Mouse (Mus musculus) myocyte (in vitro differentiated cells): ENCODE results near the gene Tfam.

ENCODE experiments used
- CEBPB ChIP-seq: IDR thresholded peaks from 2 replicates; pipeline ENCODE4 v1.6.1; 2011; ENCODE audit warnings: mild to moderate bottlenecking, moderate library complexity; ENCODE audit not compliant: poor library complexity, insufficient read depth, severe bottlenecking
- E2F4 ChIP-seq: IDR thresholded peaks from one replicate; pipeline ENCODE4 v1.6.1; 2011; ENCODE audit warnings: mild to moderate bottlenecking, control low read depth, moderate library complexity; ENCODE audit not compliant: insufficient read depth
- MAX ChIP-seq: IDR thresholded peaks from one replicate; pipeline ENCODE4 v1.6.1; 2011; ENCODE audit warnings: low read depth, mild to moderate bottlenecking, control low read depth
- MYOD1 ChIP-seq, 3 experiments: IDR thresholded peaks; one replicate each; pipeline ENCODE4 v1.6.1; 2011; ENCODE audit warnings: control low read depth in 2 of 3, low read depth in 2 of 3, mild to moderate bottlenecking in 2 of 3, moderate library complexity in 1 of 3; ENCODE audit not compliant: insufficient read length in 2 of 3, control insufficient read depth in 1 of 3
- MYOG ChIP-seq, 3 experiments: IDR thresholded peaks; one replicate each; pipeline ENCODE4 v1.6.1; 2011; ENCODE audit warnings: control low read depth in 2 of 3, low read depth in 2 of 3, mild to moderate bottlenecking in 2 of 3; ENCODE audit not compliant: insufficient read length in 2 of 3, control insufficient read depth in 1 of 3, insufficient read depth in 1 of 3
- POLR2A ChIP-seq: IDR thresholded peaks from one replicate; pipeline ENCODE4 v1.6.1; 2011; ENCODE audit warnings: low read depth, mild to moderate bottlenecking, control low read depth, moderate library complexity; ENCODE audit not compliant: insufficient read length
- POLR2AphosphoS2 ChIP-seq: IDR thresholded peaks from one replicate; pipeline ENCODE4 v1.6.1; 2011; ENCODE audit warnings: low read depth, control low read depth; ENCODE audit not compliant: insufficient read length
- REST ChIP-seq: IDR thresholded peaks from one replicate; pipeline ENCODE4 v1.6.1; 2011; ENCODE audit warnings: mild to moderate bottlenecking, control low read depth, moderate library complexity; ENCODE audit not compliant: insufficient read depth, insufficient read length
- SRF ChIP-seq: IDR thresholded peaks from one replicate; pipeline ENCODE4 v1.6.1; 2011; ENCODE audit warnings: low read depth; ENCODE audit not compliant: control insufficient read depth, insufficient read length
- TCF12 ChIP-seq: IDR thresholded peaks from one replicate; pipeline ENCODE4 v1.6.1; 2011; ENCODE audit warnings: mild to moderate bottlenecking, control low read depth; ENCODE audit not compliant: poor library complexity, insufficient read depth, severe bottlenecking
- USF1 ChIP-seq: IDR thresholded peaks from one replicate; pipeline ENCODE4 v1.6.1; 2011; ENCODE audit warnings: low read depth, mild to moderate bottlenecking, control low read depth, moderate library complexity

DNA sequence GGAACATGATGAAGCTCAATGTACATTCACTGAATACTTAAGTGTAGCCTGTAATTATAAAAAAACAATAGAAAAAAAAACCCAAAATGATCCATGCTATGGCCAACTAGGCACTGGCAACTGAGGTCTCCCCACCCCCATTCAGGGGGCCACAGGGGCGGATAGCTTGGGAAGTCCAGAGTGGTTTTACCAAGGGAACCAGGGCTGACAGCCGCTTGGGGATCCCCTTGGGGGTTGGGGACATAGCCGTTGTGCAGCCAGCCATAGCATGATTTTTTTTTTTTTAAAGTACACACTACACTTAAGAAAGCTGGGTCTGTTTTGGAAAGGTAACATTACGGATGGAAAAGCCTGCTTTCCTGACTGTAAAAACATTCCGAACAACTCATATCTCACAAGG, 20.9 kb upstream of the Tfam start:
- no peak for TF ChIP-seq POLR2A
- no peak for TF ChIP-seq CEBPB
- no peak for TF ChIP-seq TCF12
- no peak for TF ChIP-seq E2F4
- no peak for TF ChIP-seq USF1
- TF ChIP-seq MAX: no peak
- no peak for TF ChIP-seq MYOD1 (IDR thresholded peaks at IDR 0.05; ENCODE audit: control insufficient read depth in 1 of 3, insufficient read length in 2 of 3, low read depth in 2 of 3)
- TF ChIP-seq POLR2AphosphoS2: no peak
- TF ChIP-seq MYOG (IDR thresholded peaks at IDR 0.05; ENCODE audit: control insufficient read depth in 1 of 3, insufficient read depth in 1 of 3, insufficient read length in 2 of 3, low read depth in 2 of 3): no peak
- no peak for TF ChIP-seq REST
- TF ChIP-seq SRF: no peak
